ENCODE assay signal across 8 mouse cellular contexts in the genomic region with DNA sequence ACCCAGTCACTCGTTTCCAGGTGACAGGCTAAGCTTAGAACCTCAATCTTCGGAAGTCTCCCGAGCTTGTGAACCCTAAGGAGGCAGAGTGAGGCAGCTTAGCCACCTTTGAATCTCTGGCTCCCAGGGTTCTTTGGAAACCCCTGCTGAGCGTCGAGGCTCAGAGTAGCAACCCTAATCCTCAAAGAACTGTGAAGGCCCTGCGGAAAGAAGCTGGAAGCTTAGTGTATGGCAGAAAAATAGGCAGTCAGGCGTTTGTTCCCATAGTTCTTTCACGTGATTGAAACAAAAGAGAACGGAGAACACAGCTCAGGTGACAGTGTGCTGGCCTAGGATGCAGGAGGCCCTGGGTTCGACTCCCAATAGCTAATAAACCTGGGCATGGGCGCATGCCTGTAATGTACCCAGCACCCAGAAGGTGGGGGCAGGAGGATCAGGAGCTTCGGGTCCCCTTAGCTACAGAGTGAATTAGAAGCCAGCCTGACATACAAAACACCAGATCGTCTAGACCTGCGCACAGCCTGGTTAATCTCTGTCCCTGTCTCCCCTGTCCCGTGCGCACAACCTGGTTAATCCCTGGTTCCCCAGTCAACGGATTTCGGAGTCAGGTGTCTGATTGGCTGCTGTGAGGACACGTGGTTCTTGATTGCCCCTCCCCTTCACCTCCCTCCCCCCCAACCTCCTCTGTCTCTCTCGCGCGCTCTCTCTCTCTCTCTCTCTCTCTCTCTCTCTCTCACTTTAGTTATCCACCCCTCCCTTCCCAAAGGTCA. TPM values are rescaled to one million over a fixed set of nuclear protein-coding genes. Genes with fewer than 3 reads are reported as not detected.
DNase-seq lines count a peak whose midpoint lies in the region; ATAC-seq and TF ChIP-seq lines count a peak whose summit lies in the region.

No protein-coding gene starts in this region.

- H3K36me3 ChIP-seq in ES-Bruce4 (ENCODE audit: control insufficient read depth, insufficient read depth, low read length, poor library complexity, severe bottlenecking), result peaks cover 4% of the 10 kb centered on the region
- peaks cover 12% of the 10 kb centered on the region; the same call in 1 of the 2 replicates for H3K36me3 ChIP-seq in embryonic facial prominence, embryonic 10.5 days (replicated peaks)
- no peaks in the 10 kb centered on the region for H3K36me3 ChIP-seq in stomach, embryonic 16.5 days (ENCODE audit: control insufficient read depth, insufficient read depth, low read length)

- H3K27me3 ChIP-seq in ES-Bruce4 (ENCODE audit: control insufficient read depth, insufficient read depth, low read length, poor library complexity, severe bottlenecking), result no peaks in the 10 kb centered on the region
- peaks cover 23% of the 10 kb centered on the region for H3K27me3 ChIP-seq in embryonic facial prominence, embryonic 10.5 days (replicated peaks; ENCODE audit: low read depth, poor library complexity, severe bottlenecking)
- H3K27me3 ChIP-seq in stomach, embryonic 16.5 days (ENCODE audit: control insufficient read depth, insufficient read depth, low read length), result peaks cover 3% of the 10 kb centered on the region; the same call in 1 of the 2 replicates

- TF ChIP-seq CTCF in ES-Bruce4 (IDR thresholded peaks at IDR 0.05; ENCODE audit: low read depth, low read length), result no peak

- peak overlapping the region; percentile 87 for H3K27ac ChIP-seq in ES-Bruce4 (ENCODE audit: insufficient read depth, low read length)
- H3K27ac ChIP-seq in embryonic facial prominence, embryonic 10.5 days (replicated peaks), result peak overlapping the region; percentile 80
- H3K27ac ChIP-seq in stomach, embryonic 16.5 days (ENCODE audit: low read length), result no peak overlapping the region

- H3K4me1 ChIP-seq in ES-Bruce4 (ENCODE audit: control insufficient read depth, insufficient read depth, low read length), result no peaks in the 10 kb centered on the region
- H3K4me1 ChIP-seq in embryonic facial prominence, embryonic 10.5 days, result peaks cover 27% of the 10 kb centered on the region
- no peaks in the 10 kb centered on the region for H3K4me1 ChIP-seq in stomach, embryonic 16.5 days (ENCODE audit: control insufficient read depth, insufficient read depth, low read length)

- 0 out of 2 replicates have a peak, but pooled peaks have one; percentile 46 for TF ChIP-seq EP300 in ES-Bruce4 (IDR thresholded peaks at IDR 0.05; ENCODE audit: insufficient read depth, low read depth, low read length)

- peak; percentile 16 for TF ChIP-seq POLR2A in ES-Bruce4 (IDR thresholded peaks at IDR 0.05; ENCODE audit: insufficient read depth, low read length)

- ATAC-seq in stomach, embryonic 16.5 days (ENCODE audit: insufficient read depth, low FRiP score), result peak; percentile 80

- H3K9me3 ChIP-seq in ES-Bruce4 (replicated peaks; ENCODE audit: control insufficient read depth, insufficient read depth, low read length, poor library complexity, severe bottlenecking), result no peaks in the 10 kb centered on the region
- H3K9me3 ChIP-seq in embryonic facial prominence, embryonic 10.5 days, result no peaks in the 10 kb centered on the region
- H3K9me3 ChIP-seq in stomach, embryonic 16.5 days (replicated peaks; ENCODE audit: control insufficient read depth, low read length), result no peaks in the 10 kb centered on the region

- peak overlapping the region; percentile 70 for H3K4me3 ChIP-seq in ES-Bruce4 (ENCODE audit: low read depth, low read length)
- peak overlapping the region; percentile 52 for H3K4me3 ChIP-seq in embryonic facial prominence, embryonic 10.5 days
- H3K4me3 ChIP-seq in stomach, embryonic 16.5 days (replicated peaks; ENCODE audit: low read length), result peak overlapping the region; percentile 40

- H3K9ac ChIP-seq in ES-Bruce4 (ENCODE audit: low read depth, poor library complexity, severe bottlenecking), result peak overlapping the region; percentile 25
- peak overlapping the region; percentile 58 for H3K9ac ChIP-seq in stomach, embryonic 16.5 days (ENCODE audit: low read length)

- 10% methylated on average over 22 of the region's 22 CpGs for WGBS in embryonic facial prominence, embryonic 10.5 days
- WGBS in stomach, embryonic 16.5 days, result 15% methylated on average over 22 of the region's 22 CpGs

- DNase-seq in A20 (ENCODE audit: low read depth, low spot score), result peak; percentile 28
- peak; percentile 79 for DNase-seq in embryonic facial prominence, embryonic 10.5 days (ENCODE audit: low spot score)
- peak; percentile 46 for DNase-seq in heart, postnatal 4 days
- peak; percentile 48 for DNase-seq in layer of hippocampus, adult 9-11 months
- DNase-seq in mesoderm, embryonic 11.5 days (ENCODE audit: low read depth, low spot score), result peak; percentile 73
- DNase-seq in spleen, postnatal 36 days (ENCODE audit: low spot score in 2 of 2), result no peak

- H3K4me2 ChIP-seq in stomach, embryonic 16.5 days (ENCODE audit: low read depth, low read length), result peak overlapping the region; percentile 53

RNA-seq across cellular contexts. Expression of gene Sirt4, which starts 9.0 kb away (rescaled TPM):
- 22.2 and 28.3 TPM in 2 replicates for polyA plus RNA-seq in ES-Bruce4 (2011; ENCODE audit: insufficient read depth, insufficient read length, low read depth, missing spikeins)
- polyA plus RNA-seq in embryonic facial prominence, embryonic 10.5 days (2016; fragmentation: Nextera tagmentation; extraction: Ambion mirVana), result 14.5 and 16.0 TPM in 2 replicates
- total RNA-seq in heart, postnatal 4 days (2021), result 10 to 100 TPM; 10.5 to 12.7 TPM
- 24.4 and 28.0 TPM in 2 replicates for polyA plus RNA-seq in stomach, embryonic 16.5 days (2015; fragmentation: Nextera tagmentation; extraction: Ambion mirVana)

RNA-seq across cellular contexts. Expression of gene Pla2g1b, which starts 9.5 kb away (rescaled TPM):
- polyA plus RNA-seq in ES-Bruce4 (2011; ENCODE audit: insufficient read depth, insufficient read length, low read depth, missing spikeins), result 55.4 and 63.2 TPM in 2 replicates
- polyA plus RNA-seq in embryonic facial prominence, embryonic 10.5 days (2016; fragmentation: Nextera tagmentation; extraction: Ambion mirVana), result not detected in 2 replicates
- not detected for total RNA-seq in heart, postnatal 4 days (2021)
- 16.6 and 20.5 TPM in 2 replicates for polyA plus RNA-seq in stomach, embryonic 16.5 days (2015; fragmentation: Nextera tagmentation; extraction: Ambion mirVana)

RNA-seq across cellular contexts. Expression of gene Pxn, which starts 31.0 kb away (rescaled TPM):
- 35.1 and 38.1 TPM in 2 replicates for polyA plus RNA-seq in ES-Bruce4 (2011; ENCODE audit: insufficient read depth, insufficient read length, low read depth, missing spikeins)
- 50.3 and 50.6 TPM in 2 replicates for polyA plus RNA-seq in embryonic facial prominence, embryonic 10.5 days (2016; fragmentation: Nextera tagmentation; extraction: Ambion mirVana)
- total RNA-seq in heart, postnatal 4 days (2021), result 10 to 100 TPM; 62.9 to 66.0 TPM
- 41.9 and 44.5 TPM in 2 replicates for polyA plus RNA-seq in stomach, embryonic 16.5 days (2015; fragmentation: Nextera tagmentation; extraction: Ambion mirVana)

RNA-seq across cellular contexts. Expression of gene Msi1, which starts 46.1 kb away (rescaled TPM):
- 48.7 and 49.2 TPM in 2 replicates for polyA plus RNA-seq in ES-Bruce4 (2011; ENCODE audit: insufficient read depth, insufficient read length, low read depth, missing spikeins)
- polyA plus RNA-seq in embryonic facial prominence, embryonic 10.5 days (2016; fragmentation: Nextera tagmentation; extraction: Ambion mirVana), result 86.3 and 111 TPM in 2 replicates
- total RNA-seq in heart, postnatal 4 days (2021), result 1 to 10 TPM; 6.2 to 7.7 TPM
- polyA plus RNA-seq in stomach, embryonic 16.5 days (2015; fragmentation: Nextera tagmentation; extraction: Ambion mirVana), result 3.5 and 4.9 TPM in 2 replicates

Comparison
In these comparisons a context has a peak if more than half of its experiments do, and no peak if none do; other contexts are left out.
1. DNase-seq: peak in A20 (single experiment), embryonic facial prominence, embryonic 10.5 days (single experiment), heart, postnatal 4 days (single experiment), layer of hippocampus, adult 9-11 months (single experiment) and mesoderm, embryonic 11.5 days (single experiment); none in spleen, postnatal 36 days (0 of 2).
2. RNA of gene Pla2g1b, which starts 9.5 kb away (polyA plus RNA-seq): 55.4 to 63.2 TPM in ES-Bruce4 and 16.6 to 20.5 TPM in stomach, embryonic 16.5 days; not detected in embryonic facial prominence, embryonic 10.5 days; every median in the first group is over 10 times any median in the second.
3. Peak in every context shown above with its lines, with median percentiles within 50 percentile points of each other: H3K4me3 ChIP-seq.